Mouse (Mus musculus) neural tube, embryonic 14.5 days (tissue): ENCODE results near the gene Tmsb15b2. TPM values are rescaled to one million over a fixed set of nuclear protein-coding genes. Genes with fewer than 3 reads are reported as not detected.
"Not testable (repeated sequence)": the region's sequence is repeated elsewhere in the genome, so short reads cannot be mapped to it uniquely, and the experiment has no call there.

Source experiments
- ATAC-seq: fragments of 200-750 bp; cut with Nextera tagmentation; 2 replicates; pipeline ENCODE4 v1.8.0; 2017; ENCODE audit warnings: low read depth, mild to moderate bottlenecking, moderate TSS enrichment, moderate library complexity
- H3K27ac ChIP-seq: fragments of 300-500 bp; sonication (generic); 2 replicates; pipeline ENCODE4 v1.5.1; 2014; ENCODE audit warnings: low read depth, mild to moderate bottlenecking, control low read depth, low read length, moderate library complexity, mixed read lengths
- H3K27me3 ChIP-seq: fragments of 300-500 bp; sonication (generic); 2 replicates; pipeline ENCODE4 v1.6.1; 2014; ENCODE audit warnings: low read length; ENCODE audit not compliant: control insufficient read depth, insufficient read depth
- H3K36me3 ChIP-seq: fragments of 300-500 bp; sonication (generic); 2 replicates; pipeline ENCODE4 v1.6.1; 2014; ENCODE audit warnings: low read length, mixed read lengths; ENCODE audit not compliant: control insufficient read depth, insufficient read depth
- H3K4me1 ChIP-seq: fragments of 300-500 bp; sonication (generic); 2 replicates; pipeline ENCODE4 v1.6.1; 2014; ENCODE audit warnings: low read length; ENCODE audit not compliant: control insufficient read depth, insufficient read depth
- H3K4me2 ChIP-seq: fragments of 300-500 bp; sonication (generic); 2 replicates; pipeline ENCODE4 v1.6.1; 2014; ENCODE audit warnings: mild to moderate bottlenecking, low read depth, low read length, control low read depth
- H3K4me3 ChIP-seq: fragments of 300-500 bp; sonication (generic); 2 replicates; pipeline ENCODE4 v1.5.1; 2014; ENCODE audit warnings: low read depth, low read length, control low read depth, mixed read lengths
- H3K9ac ChIP-seq: fragments of 300-500 bp; sonication (generic); replicated peaks from 2 replicates; pipeline ENCODE4 v1.6.1; 2014; ENCODE audit warnings: low read depth, mild to moderate bottlenecking, control low read depth, low read length, mixed read lengths
- H3K9me3 ChIP-seq: fragments of 300-500 bp; sonication (generic); 2 replicates; pipeline ENCODE4 v1.6.1; 2016; ENCODE audit warnings: low read length; ENCODE audit not compliant: control insufficient read depth
- WGBS: fragments of 180-500 bp; shearing (Covaris S2); extraction: QIAGEN DNeasy Blood & Tissue Kit; methylation state at CpG from one replicate; pipeline ENCODE4 v1.1.7; 2014; 5-methylcytosine and 5-hydroxymethylcytosine counted together
- polyA plus RNA-seq: library from polyadenylated mRNA; unstranded; fragments of >200 nt; fragmentation: Nextera tagmentation; extraction: Ambion mirVana; gene quantifications from 2 replicates; pipeline ENCODE4 v1.2.1, GENCODE M21; 2014

Tmsb15b2 gene
- 105 and 112 TPM in 2 replicates for polyA plus RNA-seq

- not testable (repeated sequence) for H3K9me3 ChIP-seq, H3K27me3 ChIP-seq, H3K27ac ChIP-seq, ATAC-seq, H3K36me3 ChIP-seq, H3K4me1 ChIP-seq
- H3K4me2 ChIP-seq = peak within 1 kb of the TSS; percentile 46
- WGBS = 87% methylated on average over 6 of the region's 6 CpGs
- H3K9ac ChIP-seq = peak within 1 kb of the TSS; percentile 32; the same call in 1 of the 2 replicates
- peak within 1 kb of the TSS; percentile 39 for H3K4me3 ChIP-seq
Observed at GRCm38 (mm10) chrX:136975397-136975796, at the start of gene Tmsb15b2. Gene Tmsb15b2, minus strand, starts transcription at chrX:136975497.

GRCm38 (mm10) chrX:137019310-137019709, 44.0 kb upstream of the Tmsb15b2 start:
- Histone ChIP-seq H3K4me1 (no peaks in the 10 kb centered on the region), H3K9ac (no peak overlapping the region), H3K4me2 (no peak overlapping the region), H3K27ac (no peak overlapping the region), H3K9me3 (no peaks in the 10 kb centered on the region), H3K27me3 (no peaks in the 10 kb centered on the region), H3K4me3 (no peak overlapping the region), H3K36me3 (no peaks in the 10 kb centered on the region)
- 14% methylated on average over 1 of the region's 1 CpGs for WGBS
- peak; percentile 60; the same call in 1 of the 2 replicates for ATAC-seq

GRCm38 (mm10) chrX:137017668-137018067, 42.4 kb upstream of the Tmsb15b2 start:
- Histone ChIP-seq H3K4me2 (no peak overlapping the region), H3K9me3 (no peaks in the 10 kb centered on the region), H3K9ac (no peak overlapping the region), H3K36me3 (no peaks in the 10 kb centered on the region), H3K4me3 (no peak overlapping the region), H3K4me1 (no peaks in the 10 kb centered on the region), H3K27ac (no peak overlapping the region), H3K27me3 (no peaks in the 10 kb centered on the region)
- ATAC-seq = no peak
- 71% methylated on average over 1 of the region's 1 CpGs for WGBS

- Histone ChIP-seq H3K36me3 (no peaks in the 10 kb centered on the region), H3K27ac (no peak overlapping the region), H3K9me3 (no peaks in the 10 kb centered on the region), H3K4me1 (no peaks in the 10 kb centered on the region), H3K4me3 (no peak overlapping the region), H3K9ac (no peak overlapping the region), H3K27me3 (no peaks in the 10 kb centered on the region), H3K4me2 (no peak overlapping the region)
- ATAC-seq = peak; percentile 77
- 50% methylated on average over 6 of the region's 6 CpGs for WGBS
Observed at GRCm38 (mm10) chrX:137015099-137015709, 39.9 kb upstream of the Tmsb15b2 start.

GRCm38 (mm10) chrX:136996256-136996655, 21.0 kb upstream of the Tmsb15b2 start:
- ATAC-seq = no peak
- Histone ChIP-seq H3K27ac (no peak overlapping the region), H3K27me3 (no peaks in the 10 kb centered on the region), H3K9ac (no peak overlapping the region), H3K36me3 (no peaks in the 10 kb centered on the region), H3K4me2 (no peak overlapping the region), H3K4me1 (no peaks in the 10 kb centered on the region), H3K9me3 (no peaks in the 10 kb centered on the region), H3K4me3 (no peak overlapping the region)
- WGBS = 69% methylated on average over 2 of the region's 2 CpGs

- WGBS = 26% methylated on average over 14 of the region's 14 CpGs
- H3K9ac ChIP-seq = peak overlapping the region; percentile 65
- H3K9me3 ChIP-seq = no peaks in the 10 kb centered on the region
- no peaks in the 10 kb centered on the region for H3K4me1 ChIP-seq
- H3K4me3 ChIP-seq = peak overlapping the region; percentile 46
- no peaks in the 10 kb centered on the region for H3K27me3 ChIP-seq
- H3K27ac ChIP-seq = peak overlapping the region; percentile 86
- no peak for ATAC-seq
- peak overlapping the region; percentile 58 for H3K4me2 ChIP-seq
- H3K36me3 ChIP-seq = no peaks in the 10 kb centered on the region
Observed at GRCm38 (mm10) chrX:136993641-136994040, 18.3 kb upstream of the Tmsb15b2 start.

- peak within 1 kb of the TSS; percentile 58 for H3K4me2 ChIP-seq
- peak within 1 kb of the TSS; percentile 65 for H3K9ac ChIP-seq
- H3K4me1 ChIP-seq = no peaks in the 10 kb centered on the region
- peak; percentile 98 for ATAC-seq
- peak within 1 kb of the TSS; percentile 86 for H3K27ac ChIP-seq
- H3K4me3 ChIP-seq = peak within 1 kb of the TSS; percentile 46
- no peaks in the 10 kb centered on the region for H3K36me3 ChIP-seq
- 14% methylated on average over 26 of the region's 26 CpGs for WGBS
- no peaks in the 10 kb centered on the region for H3K27me3 ChIP-seq
- H3K9me3 ChIP-seq = no peaks in the 10 kb centered on the region
Observed at GRCm38 (mm10) chrX:136992978-136993547, 17.8 kb upstream of the Tmsb15b2 start, which contains the start of gene Zcchc18. Gene Zcchc18, plus strand, starts transcription at chrX:136993155.

GRCm38 (mm10) chrX:136992191-136992965, 17.1 kb upstream of the Tmsb15b2 start:
- peak overlapping the region; percentile 65 for H3K9ac ChIP-seq
- no peaks in the 10 kb centered on the region for H3K36me3 ChIP-seq
- H3K4me2 ChIP-seq = peak overlapping the region; percentile 58
- no peaks in the 10 kb centered on the region for H3K9me3 ChIP-seq
- 21% methylated on average over 19 of the region's 19 CpGs for WGBS
- H3K27ac ChIP-seq = peak overlapping the region; percentile 86
- peak; percentile 66 for ATAC-seq
- H3K4me3 ChIP-seq = peak overlapping the region; percentile 46
- no peaks in the 10 kb centered on the region for H3K4me1 ChIP-seq
- H3K27me3 ChIP-seq = no peaks in the 10 kb centered on the region

- Histone ChIP-seq H3K27me3 (no peaks in the 10 kb centered on the region), H3K9ac (no peak overlapping the region), H3K36me3 (no peaks in the 10 kb centered on the region), H3K27ac (no peak overlapping the region), H3K4me2 (no peak overlapping the region; the same call in 1 of the 2 replicates), H3K4me3 (no peak overlapping the region), H3K4me1 (no peaks in the 10 kb centered on the region), H3K9me3 (no peaks in the 10 kb centered on the region)
- 42% methylated on average over 2 of the region's 2 CpGs for WGBS
- ATAC-seq = no peak
Observed at GRCm38 (mm10) chrX:136991274-136991673, 16.0 kb upstream of the Tmsb15b2 start.
